ENCODE assay signal across 15 mouse cellular contexts in genomic region chr2:154456621-154457020, GRCm38 (mm10).
"Had no signal": no experiment of that assay in that cellular context is flagged by ENCODE, and none has a peak within 500 bp of the region (broad histone marks: within the 10 kb centered on the region; RNA-seq: fewer than 3 reads in every experiment).

No protein-coding gene starts in this region.

- DNase-seq: layer of hippocampus, adult 9-11 months; layer of hippocampus, postnatal 36 days; liver; liver, embryonic 13.5 days; liver, postnatal 0 days; right cerebral cortex, adult 18-20 months; right cerebral cortex, postnatal 25 days; thymus, adult 18-20 months; thymus, postnatal 14 days had no signal

- H3K4me2 ChIP-seq: limb, embryonic 12.5 days; lung, embryonic 15.5 days; midbrain, embryonic 11.5 days; midbrain, embryonic 15.5 days had no signal

- H3K36me3 ChIP-seq: lung, embryonic 15.5 days; midbrain, embryonic 15.5 days had no signal

- H3K9me3 ChIP-seq: limb, embryonic 12.5 days; liver, embryonic 13.5 days; lung, embryonic 15.5 days; megakaryocyte, embryonic 14.5 days; midbrain, embryonic 15.5 days had no signal

- H3K4me3 ChIP-seq: limb, embryonic 12.5 days; liver, embryonic 13.5 days; lung, embryonic 15.5 days; megakaryocyte, embryonic 14.5 days; midbrain, embryonic 15.5 days had no signal

- H3K9ac ChIP-seq: limb, embryonic 12.5 days; liver, embryonic 13.5 days; liver, postnatal 0 days; lung, embryonic 15.5 days; midbrain, embryonic 15.5 days had no signal

- H3K27ac ChIP-seq: liver, embryonic 13.5 days; macrophage had no signal

- H3K27me3 ChIP-seq: limb, embryonic 12.5 days; liver, embryonic 13.5 days; lung, embryonic 15.5 days; megakaryocyte, embryonic 14.5 days; midbrain, embryonic 15.5 days had no signal

- ATAC-seq: liver, postnatal 0 days; midbrain, embryonic 15.5 days had no signal
